Mouse (Mus musculus): ENCODE results near the gene Cep104. TPM values are rescaled to one million over a fixed set of nuclear protein-coding genes. Genes with fewer than 3 reads are reported as not detected.

The Cep104 gene
- polyA plus RNA-seq, 1 experiment = 1.2 TPM

DNA sequence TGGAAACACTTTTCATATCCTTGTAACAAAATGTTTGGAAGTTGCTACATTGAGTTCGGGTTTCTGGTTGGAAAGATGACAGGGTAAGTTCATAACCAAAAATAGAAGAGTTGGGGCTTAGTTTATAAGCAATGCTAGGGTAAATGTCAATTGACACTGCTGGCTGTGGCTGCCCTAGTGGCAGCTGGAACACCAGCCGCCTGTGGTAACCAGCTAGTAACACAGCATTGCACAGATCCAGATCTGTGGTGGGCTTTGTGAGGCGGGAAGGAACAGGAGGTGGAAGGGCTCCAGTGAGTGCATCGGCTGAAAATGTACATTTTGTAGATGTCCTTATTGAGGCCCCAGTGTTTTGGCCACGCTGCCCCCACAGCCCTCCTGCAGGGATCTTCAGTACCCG, 774 bp downstream of the Cep104 start:
- TF ChIP-seq TAL1 (IDR thresholded peaks at IDR 0.05; ENCODE audit: low read length) (no peak), GATA1 (IDR thresholded peaks at IDR 0.05; ENCODE audit: low read length) (no peak)
- Histone ChIP-seq H3K36me3 (ENCODE audit: control insufficient read depth) (peaks cover 56% of the 10 kb centered on the region), H3K27me3 (ENCODE audit: control insufficient read depth) (no peaks in the 10 kb centered on the region), H3K4me3 (replicated peaks) (peak overlapping the region; percentile 92), H3K9me3 (ENCODE audit: control insufficient read depth, low read length) (no peaks in the 10 kb centered on the region), H3K4me1 (ENCODE audit: control insufficient read depth) (peaks cover 59% of the 10 kb centered on the region)

DNA sequence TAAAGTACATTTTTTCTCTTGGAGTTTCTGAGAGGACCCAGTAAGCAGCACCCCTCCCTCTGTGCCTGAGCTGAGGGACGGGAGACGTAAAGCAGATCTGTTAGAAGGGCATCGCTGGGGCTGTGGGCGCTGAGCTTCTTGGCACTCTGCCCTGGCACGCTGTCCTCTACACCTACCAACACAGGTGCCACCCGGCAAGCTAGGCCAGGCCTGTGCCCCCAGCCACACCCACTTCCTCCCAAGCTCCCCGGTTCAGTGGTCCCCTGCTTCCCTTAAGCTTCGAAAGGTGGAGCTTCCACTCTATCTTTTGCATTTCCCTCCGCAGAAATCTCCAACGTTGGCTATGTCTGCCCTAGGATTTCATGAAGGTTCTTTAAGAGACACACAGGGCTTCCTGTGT, 4.2 kb downstream of the Cep104 start:
- no peaks in the 10 kb centered on the region for H3K9me3 ChIP-seq (ENCODE audit: control insufficient read depth, low read length)
- peaks cover 67% of the 10 kb centered on the region for H3K36me3 ChIP-seq (ENCODE audit: control insufficient read depth)
- H3K27me3 ChIP-seq (ENCODE audit: control insufficient read depth) = no peaks in the 10 kb centered on the region
- H3K4me1 ChIP-seq (ENCODE audit: control insufficient read depth) = peaks cover 40% of the 10 kb centered on the region
- no peak overlapping the region for H3K4me3 ChIP-seq (replicated peaks)
- TF ChIP-seq TAL1 (IDR thresholded peaks at IDR 0.05; ENCODE audit: low read length) = no peak
- no peak for TF ChIP-seq GATA1 (IDR thresholded peaks at IDR 0.05; ENCODE audit: low read length)

DNA sequence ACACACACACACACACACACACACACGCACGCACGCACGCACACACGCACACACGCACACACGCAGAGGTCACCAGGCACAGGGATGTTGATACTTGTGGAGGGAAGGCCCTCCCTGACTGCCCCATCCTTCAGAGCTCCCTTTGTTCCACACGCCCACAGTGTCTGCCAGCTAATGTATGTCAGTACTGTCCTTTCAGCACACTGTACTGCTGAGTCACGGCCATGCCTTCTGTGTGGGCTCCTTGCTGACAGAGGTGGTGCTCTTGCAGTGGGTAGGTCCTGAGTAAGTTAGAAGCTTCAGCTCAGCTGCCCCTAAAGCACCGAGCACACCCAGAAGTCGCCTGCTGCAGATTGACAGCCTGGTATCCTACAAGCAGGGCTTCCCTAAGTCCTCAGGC, 5.5 kb downstream of the Cep104 start:
- Histone ChIP-seq H3K27me3 (ENCODE audit: control insufficient read depth) (no peaks in the 10 kb centered on the region), H3K4me3 (replicated peaks) (no peak overlapping the region), H3K4me1 (ENCODE audit: control insufficient read depth) (peaks cover 30% of the 10 kb centered on the region), H3K36me3 (ENCODE audit: control insufficient read depth) (peaks cover 79% of the 10 kb centered on the region), H3K9me3 (ENCODE audit: control insufficient read depth, low read length) (no peaks in the 10 kb centered on the region)
- TF ChIP-seq TAL1 (IDR thresholded peaks at IDR 0.05; ENCODE audit: low read length) = no peak
- no peak for TF ChIP-seq GATA1 (IDR thresholded peaks at IDR 0.05; ENCODE audit: low read length)

DNA sequence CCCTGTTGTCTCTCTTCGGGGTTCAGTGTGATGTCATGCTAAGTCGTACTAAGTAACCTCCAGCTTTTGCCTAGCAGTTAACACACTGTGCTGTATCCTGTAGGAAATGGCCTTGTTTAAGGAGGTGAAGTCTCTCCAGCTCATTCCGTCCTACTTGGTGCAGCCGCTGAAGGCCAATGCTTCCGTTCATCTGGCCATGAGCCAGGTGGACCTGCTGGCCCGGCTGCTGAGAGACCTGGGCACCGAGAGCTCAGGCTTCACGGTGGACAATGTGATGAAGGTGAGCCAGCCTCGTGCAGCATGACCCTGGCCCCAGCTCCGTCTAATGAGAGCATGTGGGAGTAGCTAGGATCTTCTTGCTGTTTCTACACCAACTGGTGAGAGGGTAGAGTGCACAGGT, 17.7 kb downstream of the Cep104 start:
- Histone ChIP-seq H3K36me3 (ENCODE audit: control insufficient read depth) (peaks cover 94% of the 10 kb centered on the region), H3K27me3 (ENCODE audit: control insufficient read depth) (no peaks in the 10 kb centered on the region), H3K4me1 (ENCODE audit: control insufficient read depth) (no peaks in the 10 kb centered on the region), H3K4me3 (replicated peaks) (no peak overlapping the region), H3K9me3 (ENCODE audit: control insufficient read depth, low read length) (no peaks in the 10 kb centered on the region)
- no peak for TF ChIP-seq GATA1 (IDR thresholded peaks at IDR 0.05; ENCODE audit: low read length)

DNA sequence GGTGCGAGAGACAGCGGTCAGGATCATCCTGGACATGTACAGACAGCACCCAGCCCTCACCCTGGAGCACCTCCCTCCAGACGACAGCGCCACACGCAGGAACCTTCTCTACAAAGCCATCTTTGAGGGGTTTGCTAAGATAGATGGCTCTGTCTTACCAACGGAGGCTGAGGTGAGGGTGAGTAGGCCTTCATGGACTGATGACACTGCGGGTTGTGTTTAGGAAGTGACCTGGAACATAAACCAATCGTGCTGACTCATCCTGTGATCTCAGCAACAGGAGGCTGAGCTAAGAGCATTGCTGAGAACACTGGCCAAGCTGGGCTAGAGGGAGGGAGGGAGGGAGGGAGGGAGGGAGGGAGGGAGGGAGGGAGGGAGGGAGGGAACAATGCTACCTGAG, 18.5 kb downstream of the Cep104 start:
- no peak for TF ChIP-seq TAL1 (IDR thresholded peaks at IDR 0.05; ENCODE audit: low read length)
- TF ChIP-seq GATA1 (IDR thresholded peaks at IDR 0.05; ENCODE audit: low read length) = no peak
- H3K27me3 ChIP-seq (ENCODE audit: control insufficient read depth) = no peaks in the 10 kb centered on the region
- no peak overlapping the region for H3K4me3 ChIP-seq (replicated peaks)
- H3K9me3 ChIP-seq (ENCODE audit: control insufficient read depth, low read length) = no peaks in the 10 kb centered on the region
- H3K36me3 ChIP-seq (ENCODE audit: control insufficient read depth) = peaks cover 94% of the 10 kb centered on the region
- no peaks in the 10 kb centered on the region for H3K4me1 ChIP-seq (ENCODE audit: control insufficient read depth)

DNA sequence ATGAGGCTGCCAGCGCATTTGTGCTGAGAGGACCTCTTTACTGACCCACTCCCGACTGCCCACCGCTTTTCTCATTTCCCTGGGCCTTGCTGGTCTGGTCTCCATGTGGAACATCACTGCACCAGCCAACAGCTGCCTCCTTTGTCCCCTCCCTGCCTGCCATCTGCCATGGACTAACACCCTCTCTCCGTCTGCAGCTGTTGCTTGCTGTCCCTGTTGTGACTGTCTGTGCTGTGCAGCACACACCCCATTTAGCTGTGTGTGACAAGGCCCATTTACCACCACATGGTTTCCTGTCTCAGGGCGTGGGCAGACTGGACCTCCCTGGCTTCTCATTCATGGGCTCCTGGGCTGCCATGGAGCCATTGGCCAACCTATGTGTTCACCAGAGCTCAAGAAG, 30.5 kb downstream of the Cep104 start:
- no peak overlapping the region for H3K4me3 ChIP-seq (replicated peaks)
- H3K36me3 ChIP-seq (ENCODE audit: control insufficient read depth) = peaks cover 63% of the 10 kb centered on the region
- TF ChIP-seq GATA1 (IDR thresholded peaks at IDR 0.05; ENCODE audit: low read length) (no peak), TAL1 (IDR thresholded peaks at IDR 0.05; ENCODE audit: low read length) (no peak)
- H3K9me3 ChIP-seq (ENCODE audit: control insufficient read depth, low read length) = peaks cover 3% of the 10 kb centered on the region; the same call in 1 of the 2 replicates
- H3K27me3 ChIP-seq (ENCODE audit: control insufficient read depth) = no peaks in the 10 kb centered on the region
- H3K4me1 ChIP-seq (ENCODE audit: control insufficient read depth) = peaks cover 4% of the 10 kb centered on the region

DNA sequence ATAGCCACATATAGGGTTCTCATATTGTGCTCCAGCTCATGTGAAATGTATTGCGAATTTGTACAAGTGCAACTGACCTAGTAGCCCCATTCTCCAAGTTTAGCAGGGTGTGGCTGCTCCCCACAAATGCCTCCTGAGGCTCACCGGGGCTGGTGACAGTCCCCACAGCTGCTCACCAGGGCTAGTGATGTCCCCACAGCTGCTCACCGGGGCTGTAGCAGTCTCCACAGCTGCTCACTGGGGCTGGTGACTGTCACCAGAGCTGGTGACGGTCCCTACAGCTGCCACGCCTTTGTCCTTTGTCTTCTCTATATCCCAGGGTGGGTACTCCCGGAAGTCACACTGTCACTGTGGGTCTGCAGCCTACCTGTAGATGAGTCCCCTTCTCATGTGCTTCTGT, 31.3 kb downstream of the Cep104 start:
- Histone ChIP-seq H3K27me3 (ENCODE audit: control insufficient read depth) (no peaks in the 10 kb centered on the region), H3K9me3 (ENCODE audit: control insufficient read depth, low read length) (no peaks in the 10 kb centered on the region), H3K4me1 (ENCODE audit: control insufficient read depth) (peaks cover 12% of the 10 kb centered on the region), H3K4me3 (replicated peaks) (no peak overlapping the region), H3K36me3 (ENCODE audit: control insufficient read depth) (peaks cover 61% of the 10 kb centered on the region)
- TF ChIP-seq TAL1 (IDR thresholded peaks at IDR 0.05; ENCODE audit: low read length) = no peak
- TF ChIP-seq GATA1 (IDR thresholded peaks at IDR 0.05; ENCODE audit: low read length) = no peak

DNA sequence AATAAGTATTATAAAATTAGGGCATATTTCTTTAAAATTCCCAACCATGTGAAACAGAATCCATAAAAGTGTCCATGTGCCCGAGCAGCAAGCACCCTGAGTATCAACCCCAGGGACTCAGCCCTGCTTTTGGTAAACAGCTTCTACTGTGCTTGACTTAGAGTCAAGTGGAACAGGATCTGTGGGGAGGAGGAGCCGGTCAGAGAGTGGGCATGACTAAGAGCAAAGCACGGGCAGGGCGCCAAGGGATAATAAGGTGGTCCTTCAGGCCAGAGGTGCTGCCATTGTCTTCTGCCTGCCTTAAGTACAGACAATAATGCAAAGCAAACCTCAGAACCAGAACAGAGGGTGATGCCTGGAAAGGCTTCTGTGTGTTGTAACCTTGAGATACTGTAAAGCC, 32.8 kb downstream of the Cep104 start:
- H3K4me1 ChIP-seq (ENCODE audit: control insufficient read depth) = peaks cover 23% of the 10 kb centered on the region
- no peak for TF ChIP-seq GATA1 (IDR thresholded peaks at IDR 0.05; ENCODE audit: low read length)
- no peak for TF ChIP-seq TAL1 (IDR thresholded peaks at IDR 0.05; ENCODE audit: low read length)
- no peaks in the 10 kb centered on the region for H3K9me3 ChIP-seq (ENCODE audit: control insufficient read depth, low read length)
- H3K27me3 ChIP-seq (ENCODE audit: control insufficient read depth) = no peaks in the 10 kb centered on the region
- H3K4me3 ChIP-seq (replicated peaks) = no peak overlapping the region
- H3K36me3 ChIP-seq (ENCODE audit: control insufficient read depth) = peaks cover 51% of the 10 kb centered on the region

DNA sequence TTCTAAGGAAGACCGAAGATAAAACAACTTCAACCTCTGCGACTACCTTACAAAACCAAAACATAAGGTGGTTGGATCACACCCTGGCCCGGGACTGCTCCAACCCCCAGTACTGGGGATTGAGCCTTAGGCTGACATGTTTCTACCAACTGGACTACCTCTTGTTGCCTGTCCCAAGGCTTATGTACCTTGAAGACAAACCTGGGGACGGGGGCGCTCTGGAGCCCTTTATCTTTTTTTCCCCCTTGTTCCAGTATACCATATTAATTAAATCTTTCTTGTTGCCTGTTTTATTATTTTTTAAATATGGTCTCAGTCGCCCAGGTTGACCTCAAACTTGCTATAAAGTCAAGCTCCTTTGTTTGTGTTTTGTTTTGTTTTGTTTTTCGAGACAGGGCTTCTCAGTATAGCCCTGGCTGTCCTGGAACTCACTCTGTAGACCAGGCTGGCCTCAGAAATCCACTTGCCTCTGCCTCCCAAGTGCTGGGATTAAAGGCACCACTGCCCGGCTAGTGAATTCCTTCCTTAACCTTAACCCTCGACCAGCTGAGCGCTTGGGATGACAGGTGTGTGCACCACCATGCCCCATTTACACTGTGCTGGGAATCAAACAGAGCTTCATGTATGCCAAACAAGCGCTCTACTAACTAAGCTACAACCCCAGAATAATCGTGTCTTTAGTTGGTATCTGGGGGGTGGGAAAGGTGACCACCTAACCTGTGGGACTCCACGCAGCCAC, 36.1 kb downstream of the Cep104 start:
- TF ChIP-seq TAL1 (IDR thresholded peaks at IDR 0.05; ENCODE audit: low read length) = no peak
- no peak for TF ChIP-seq GATA1 (IDR thresholded peaks at IDR 0.05; ENCODE audit: low read length)
- Histone ChIP-seq H3K27me3 (ENCODE audit: control insufficient read depth) (no peaks in the 10 kb centered on the region), H3K4me1 (ENCODE audit: control insufficient read depth) (peaks cover 55% of the 10 kb centered on the region), H3K9me3 (ENCODE audit: control insufficient read depth, low read length) (no peaks in the 10 kb centered on the region), H3K4me3 (replicated peaks) (peak overlapping the region; percentile 94), H3K36me3 (ENCODE audit: control insufficient read depth) (peaks cover 50% of the 10 kb centered on the region)

DNA sequence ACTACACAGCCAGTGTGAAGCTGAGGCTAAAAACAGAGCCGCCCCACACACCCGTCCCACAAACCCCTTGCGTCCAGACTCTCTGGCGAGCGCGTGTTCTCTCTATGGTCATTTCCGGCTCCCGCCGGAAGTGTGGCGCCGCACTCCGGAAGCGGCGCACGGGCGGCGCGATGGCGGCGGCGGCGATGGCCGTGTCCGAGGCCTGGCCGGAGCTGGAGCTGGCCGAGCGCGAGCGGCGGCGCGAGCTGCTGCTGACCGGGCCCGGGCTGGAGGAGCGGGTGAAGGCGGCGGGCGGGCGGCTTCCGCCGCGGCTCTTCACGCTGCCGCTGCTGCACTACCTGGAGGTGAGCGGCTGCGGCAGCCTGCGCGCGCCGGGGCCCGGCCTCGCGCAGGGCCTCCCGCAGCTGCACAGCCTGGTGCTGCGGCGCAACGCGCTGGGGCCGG, 36.7 kb downstream of the Cep104 start, which contains the start of gene Lrrc47:
Lrrc47 (plus strand) TSS at position 86 of the 444 bp plus-strand sequence.
- Histone ChIP-seq H3K36me3 (ENCODE audit: control insufficient read depth) (peaks cover 50% of the 10 kb centered on the region), H3K27me3 (ENCODE audit: control insufficient read depth) (no peaks in the 10 kb centered on the region), H3K4me1 (ENCODE audit: control insufficient read depth) (peaks cover 56% of the 10 kb centered on the region), H3K9me3 (ENCODE audit: control insufficient read depth, low read length) (no peaks in the 10 kb centered on the region), H3K4me3 (replicated peaks) (peak within 1 kb of the TSS; percentile 94)
- TF ChIP-seq GATA1 (IDR thresholded peaks at IDR 0.05; ENCODE audit: low read length) = no peak
- TF ChIP-seq TAL1 (IDR thresholded peaks at IDR 0.05; ENCODE audit: low read length) = no peak

All from erythroblast, embryonic 14.5 days (primary cell).